Mouse (Mus musculus) forebrain, embryonic 12.5 days (tissue): ENCODE data around the gene 2510039O18Rik. TPM values are rescaled to one million over a fixed set of nuclear protein-coding genes. Genes with fewer than 3 reads are reported as not detected.
A peak's percentile ranks its signal among the peaks of the same experiment; 100 is the strongest.

Experiments
- ATAC-seq: fragments of 200-750 bp; cut with Nextera tagmentation; 2 replicates; pipeline ENCODE4 v1.8.0; 2017; ENCODE audit warnings: moderate TSS enrichment; ENCODE audit not compliant: low FRiP score
- H3K27ac ChIP-seq: fragments of 300-500 bp; sonication (generic); 2 replicates; pipeline ENCODE4 v1.5.1; 2016; ENCODE audit warnings: mild to moderate bottlenecking
- H3K27me3 ChIP-seq: fragments of 300-500 bp; sonication (generic); 2 replicates; pipeline ENCODE4 v1.6.1; 2016; ENCODE audit warnings: mild to moderate bottlenecking
- H3K36me3 ChIP-seq: fragments of 300-500 bp; sonication (generic); replicated peaks from 2 replicates; pipeline ENCODE4 v1.6.1; 2016; ENCODE audit warnings: mild to moderate bottlenecking
- H3K4me1 ChIP-seq: fragments of 300-500 bp; sonication (generic); 2 replicates; pipeline ENCODE4 v1.6.1; 2016
- H3K4me2 ChIP-seq: fragments of 300-500 bp; sonication (generic); 2 replicates; pipeline ENCODE4 v1.6.1; 2016; ENCODE audit warnings: mild to moderate bottlenecking, moderate library complexity
- H3K4me3 ChIP-seq: fragments of 300-500 bp; sonication (generic); replicated peaks from 2 replicates; pipeline ENCODE4 v1.5.1; 2016; ENCODE audit warnings: mild to moderate bottlenecking
- H3K9ac ChIP-seq: fragments of 300-500 bp; sonication (generic); 2 replicates; pipeline ENCODE4 v1.6.1; 2016; ENCODE audit warnings: mild to moderate bottlenecking
- H3K9me3 ChIP-seq: fragments of 300-500 bp; sonication (generic); 2 replicates; pipeline ENCODE4 v1.6.1; 2016
- WGBS: fragments of 180-500 bp; shearing (Covaris S2); methylation state at CpG from one replicate; pipeline ENCODE4 v1.1.7; 2016; 5-methylcytosine and 5-hydroxymethylcytosine counted together
- polyA plus RNA-seq: library from polyadenylated mRNA; unstranded; fragments of >200 nt; fragmentation: Nextera tagmentation; extraction: Ambion mirVana; gene quantifications from 2 replicates; pipeline ENCODE4 v1.2.1, GENCODE M21; 2016

The 2510039O18Rik gene
- polyA plus RNA-seq, 1 experiment from 2014 or later: 16.3 TPM

- no peak for ATAC-seq
Measured at GRCm38 (mm10) chr4:147937486-147937885, 3.2 kb upstream of the 2510039O18Rik start.

GRCm38 (mm10) chr4:147938148-147939096 is 2.3 kb upstream of the 2510039O18Rik start:
- Histone ChIP-seq H3K9ac (no peak overlapping the region), H3K4me2 (no peak overlapping the region), H3K9me3 (no peaks in the 10 kb centered on the region), H3K27me3 (peaks cover 9% of the 10 kb centered on the region; the same call in 1 of the 2 replicates), H3K4me1 (peaks cover 30% of the 10 kb centered on the region), H3K27ac (no peak overlapping the region), H3K36me3 (no peaks in the 10 kb centered on the region; the same call in 1 of the 2 replicates), H3K4me3 (no peak overlapping the region)
- 81% methylated on average over 14 of the region's 14 CpGs for WGBS
- no peak for ATAC-seq

More at GRCm38 (mm10) chr4:147937486-147937885, 3.2 kb upstream of the 2510039O18Rik start:
- Histone ChIP-seq H3K4me3 (no peak overlapping the region), H3K27me3 (peaks cover 9% of the 10 kb centered on the region; the same call in 1 of the 2 replicates), H3K9ac (no peak overlapping the region), H3K36me3 (no peaks in the 10 kb centered on the region; the same call in 1 of the 2 replicates), H3K9me3 (no peaks in the 10 kb centered on the region), H3K4me1 (peaks cover 23% of the 10 kb centered on the region), H3K27ac (no peak overlapping the region), H3K4me2 (no peak overlapping the region)
- 54% methylated on average over 5 of the region's 5 CpGs for WGBS

- Histone ChIP-seq H3K9ac (no peak overlapping the region), H3K4me3 (no peak overlapping the region; the same call in 1 of the 2 replicates), H3K27ac (peak overlapping the region; percentile 63), H3K9me3 (no peaks in the 10 kb centered on the region), H3K4me2 (peak overlapping the region; percentile 100), H3K4me1 (peaks cover 30% of the 10 kb centered on the region), H3K36me3 (peaks cover 10% of the 10 kb centered on the region), H3K27me3 (peaks cover 9% of the 10 kb centered on the region; the same call in 1 of the 2 replicates)
- ATAC-seq: peak; percentile 33; the same call in 1 of the 2 replicates
- 51% methylated on average over 9 of the region's 9 CpGs for WGBS
Measured at GRCm38 (mm10) chr4:147940111-147940510, 584 bp upstream of the 2510039O18Rik start.

- H3K27me3 ChIP-seq: peaks cover 9% of the 10 kb centered on the region; the same call in 1 of the 2 replicates
- peak overlapping the region; percentile 100 for H3K4me3 ChIP-seq
- 9% methylated on average over 72 of the region's 88 CpGs for WGBS
- peak overlapping the region; percentile 100 for H3K4me2 ChIP-seq
- H3K27ac ChIP-seq: peak overlapping the region; percentile 75
- peaks cover 30% of the 10 kb centered on the region for H3K4me1 ChIP-seq
- H3K36me3 ChIP-seq: peaks cover 22% of the 10 kb centered on the region
- H3K9me3 ChIP-seq: no peaks in the 10 kb centered on the region
- peak overlapping the region; percentile 97 for H3K9ac ChIP-seq
- peak; percentile 71 for ATAC-seq
Measured at GRCm38 (mm10) chr4:147941045-147942020, 638 bp downstream of the 2510039O18Rik start.

GRCm38 (mm10) chr4:147943005-147943404 is 2.3 kb downstream of the 2510039O18Rik start:
- Histone ChIP-seq H3K9ac (no peak overlapping the region), H3K27me3 (0 out of 2 replicates have a peak, but pooled peaks cover 2% of the 10 kb centered on the region), H3K27ac (no peak overlapping the region), H3K4me3 (no peak overlapping the region), H3K4me1 (peaks cover 25% of the 10 kb centered on the region), H3K4me2 (no peak overlapping the region), H3K36me3 (peaks cover 39% of the 10 kb centered on the region), H3K9me3 (no peaks in the 10 kb centered on the region)
- ATAC-seq: no peak
- WGBS: 85% methylated on average over 1 of the region's 1 CpGs

GRCm38 (mm10) chr4:147947511-147947910 is 6.8 kb downstream of the 2510039O18Rik start:
- ATAC-seq: no peak
- WGBS: 79% methylated on average over 2 of the region's 2 CpGs
- no peak overlapping the region for H3K9ac ChIP-seq
- H3K4me3 ChIP-seq: no peak overlapping the region
- no peaks in the 10 kb centered on the region for H3K27me3 ChIP-seq
- peaks cover 7% of the 10 kb centered on the region for H3K4me1 ChIP-seq
- no peak overlapping the region for H3K27ac ChIP-seq
- peaks cover 53% of the 10 kb centered on the region for H3K36me3 ChIP-seq
- no peak overlapping the region for H3K4me2 ChIP-seq
- H3K9me3 ChIP-seq: no peaks in the 10 kb centered on the region

- Histone ChIP-seq H3K36me3 (peaks cover 12% of the 10 kb centered on the region), H3K27me3 (no peaks in the 10 kb centered on the region; the same call in 1 of the 2 replicates), H3K9me3 (no peaks in the 10 kb centered on the region), H3K4me1 (no peaks in the 10 kb centered on the region), H3K4me3 (no peak overlapping the region), H3K27ac (no peak overlapping the region), H3K9ac (no peak overlapping the region), H3K4me2 (no peak overlapping the region)
- 12% methylated on average over 4 of the region's 4 CpGs for WGBS
- no peak for ATAC-seq
Measured at GRCm38 (mm10) chr4:147953590-147953989, 12.9 kb downstream of the 2510039O18Rik start.

- Histone ChIP-seq H3K9ac (no peak overlapping the region), H3K4me1 (no peaks in the 10 kb centered on the region), H3K36me3 (no peaks in the 10 kb centered on the region), H3K27me3 (no peaks in the 10 kb centered on the region; the same call in 1 of the 2 replicates), H3K9me3 (no peaks in the 10 kb centered on the region), H3K27ac (no peak overlapping the region), H3K4me3 (no peak overlapping the region), H3K4me2 (no peak overlapping the region)
- ATAC-seq: no peak
- 40% methylated on average over 11 of the region's 11 CpGs for WGBS
Measured at GRCm38 (mm10) chr4:147957141-147957540, 16.4 kb downstream of the 2510039O18Rik start.

- peak; percentile 73; the same call in 1 of the 2 replicates for ATAC-seq
- no peak overlapping the region for H3K27ac ChIP-seq
- no peaks in the 10 kb centered on the region; the same call in 1 of the 2 replicates for H3K27me3 ChIP-seq
- no peaks in the 10 kb centered on the region for H3K9me3 ChIP-seq
- H3K36me3 ChIP-seq: no peaks in the 10 kb centered on the region
- no peak overlapping the region for H3K4me3 ChIP-seq
- H3K4me1 ChIP-seq: no peaks in the 10 kb centered on the region
- WGBS: 42% methylated on average over 6 of the region's 6 CpGs
- no peak overlapping the region for H3K4me2 ChIP-seq
- no peak overlapping the region for H3K9ac ChIP-seq
Measured at GRCm38 (mm10) chr4:147959881-147960831, 19.5 kb downstream of the 2510039O18Rik start.

GRCm38 (mm10) chr4:147962781-147963180 is 22.1 kb downstream of the 2510039O18Rik start:
- H3K9ac ChIP-seq: no peak overlapping the region
- H3K36me3 ChIP-seq: no peaks in the 10 kb centered on the region
- 56% methylated on average over 6 of the region's 6 CpGs for WGBS
- no peaks in the 10 kb centered on the region for H3K9me3 ChIP-seq
- no peaks in the 10 kb centered on the region for H3K27me3 ChIP-seq
- ATAC-seq: no peak
- H3K4me3 ChIP-seq: no peak overlapping the region
- no peak overlapping the region for H3K4me2 ChIP-seq
- no peaks in the 10 kb centered on the region for H3K4me1 ChIP-seq
- no peak overlapping the region for H3K27ac ChIP-seq

- no peaks in the 10 kb centered on the region for H3K9me3 ChIP-seq
- H3K9ac ChIP-seq: no peak overlapping the region
- no peak for ATAC-seq
- no peaks in the 10 kb centered on the region for H3K4me1 ChIP-seq
- WGBS: 89% methylated on average over 15 of the region's 15 CpGs
- H3K27ac ChIP-seq: no peak overlapping the region
- H3K36me3 ChIP-seq: no peaks in the 10 kb centered on the region
- H3K4me3 ChIP-seq: no peak overlapping the region
- H3K4me2 ChIP-seq: no peak overlapping the region
- no peaks in the 10 kb centered on the region for H3K27me3 ChIP-seq
Measured at GRCm38 (mm10) chr4:147963623-147964022, 22.9 kb downstream of the 2510039O18Rik start.
